Mouse (Mus musculus): Measurements from ENCODE around the gene Nlrc3. TPM values are rescaled to one million over a fixed set of nuclear protein-coding genes. Genes with fewer than 3 reads are reported as not detected.
"Not testable (repeated sequence)": the region's sequence is repeated elsewhere in the genome, so short reads cannot be mapped to it uniquely, and the experiment has no call there.

Nlrc3 gene
- 0.67 and 1.1 TPM in 2 replicates for polyA plus RNA-seq (2014; fragmentation: Nextera tagmentation; extraction: Ambion mirVana)

DNA sequence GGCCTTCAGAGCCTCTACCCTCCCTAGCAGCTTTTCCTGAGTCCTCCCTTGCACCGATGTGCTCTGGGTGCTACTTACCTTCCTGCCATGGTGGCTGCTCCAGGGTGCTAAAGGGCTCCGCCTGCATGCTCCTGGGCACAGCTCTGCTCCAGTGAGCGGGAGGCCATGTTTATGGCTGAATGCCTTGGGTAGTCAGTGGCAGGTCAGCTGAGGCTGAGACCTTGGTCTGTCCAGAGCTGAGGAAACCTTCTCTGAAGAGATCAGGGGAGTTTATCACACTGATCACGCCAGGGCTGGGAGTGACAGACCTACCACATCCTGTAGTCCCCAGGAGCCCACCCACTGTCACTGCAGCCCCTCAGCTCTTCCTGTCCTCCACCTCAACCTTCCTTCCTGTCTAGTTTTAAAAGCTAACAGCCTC, at the start of gene Nlrc3:
TSS of gene Nlrc3 (minus strand) at position 382 of the 421 bp plus-strand sequence.
- Histone ChIP-seq H3K9me3 (ENCODE audit: control insufficient read depth, low read length) (no peaks in the 10 kb centered on the region), H3K4me2 (ENCODE audit: low read depth, low read length) (no peak within 1 kb of the TSS), H3K36me3 (ENCODE audit: control insufficient read depth, insufficient read depth, low read length) (peaks cover 39% of the 10 kb centered on the region), H3K27ac (replicated peaks; ENCODE audit: low read depth, low read length) (no peak within 1 kb of the TSS), H3K9ac (ENCODE audit: low read depth, low read length) (no peak within 1 kb of the TSS), H3K4me3 (ENCODE audit: low read depth, low read length) (no peak within 1 kb of the TSS), H3K4me1 (ENCODE audit: control insufficient read depth, insufficient read depth, low read length) (no peaks in the 10 kb centered on the region), H3K27me3 (replicated peaks; ENCODE audit: control insufficient read depth, insufficient read depth, low read length) (no peaks in the 10 kb centered on the region)
- DNase-seq (ENCODE audit: low spot score): no peak
- no peak for ATAC-seq (ENCODE audit: low read depth)
- 71% methylated on average over 4 of the region's 4 CpGs for WGBS

DNA sequence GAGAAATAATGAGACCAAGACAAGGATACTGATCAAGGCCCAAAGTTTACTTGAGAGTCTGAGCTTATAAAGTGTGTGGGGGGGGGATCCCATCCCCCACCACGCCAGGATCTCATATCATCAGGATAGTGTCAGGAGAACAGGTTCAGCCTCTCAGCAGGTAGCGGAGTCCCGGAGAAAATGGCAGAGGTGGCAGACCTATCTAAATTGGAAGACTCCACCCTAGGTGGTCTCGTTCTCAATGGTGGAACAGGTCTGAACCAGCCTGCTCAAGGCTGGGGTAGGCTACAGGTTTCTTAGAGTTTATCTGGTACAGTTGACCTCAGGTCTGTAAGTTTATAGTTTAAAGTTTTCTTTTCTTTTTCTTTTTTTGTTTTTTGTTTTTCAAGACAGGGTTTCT, 46.3 kb upstream of the Nlrc3 start:
- ATAC-seq (ENCODE audit: low read depth) (no peak), DNase-seq (ENCODE audit: low spot score) (no peak)
- 63% methylated on average over 4 of the region's 4 CpGs for WGBS
- Histone ChIP-seq H3K27ac (replicated peaks; ENCODE audit: low read depth, low read length) (no peak overlapping the region), H3K4me1 (ENCODE audit: control insufficient read depth, insufficient read depth, low read length) (no peaks in the 10 kb centered on the region), H3K9ac (ENCODE audit: low read depth, low read length) (no peak overlapping the region), H3K9me3 (ENCODE audit: control insufficient read depth, low read length) (no peaks in the 10 kb centered on the region), H3K4me3 (ENCODE audit: low read depth, low read length) (no peak overlapping the region), H3K36me3 (ENCODE audit: control insufficient read depth, insufficient read depth, low read length) (no peaks in the 10 kb centered on the region), H3K27me3 (replicated peaks; ENCODE audit: control insufficient read depth, insufficient read depth, low read length) (no peaks in the 10 kb centered on the region), H3K4me2 (ENCODE audit: low read depth, low read length) (no peak overlapping the region)

GRCm38 (mm10) chr16:4021241-4021640, 44.8 kb upstream of the Nlrc3 start:
- Histone ChIP-seq H3K4me1 (ENCODE audit: control insufficient read depth, insufficient read depth, low read length) (no peaks in the 10 kb centered on the region), H3K4me3 (ENCODE audit: low read depth, low read length) (no peak overlapping the region), H3K36me3 (ENCODE audit: control insufficient read depth, insufficient read depth, low read length) (no peaks in the 10 kb centered on the region), H3K27ac (replicated peaks; ENCODE audit: low read depth, low read length) (no peak overlapping the region), H3K9ac (ENCODE audit: low read depth, low read length) (no peak overlapping the region), H3K4me2 (ENCODE audit: low read depth, low read length) (no peak overlapping the region), H3K27me3 (replicated peaks; ENCODE audit: control insufficient read depth, insufficient read depth, low read length) (no peaks in the 10 kb centered on the region), H3K9me3 (ENCODE audit: control insufficient read depth, low read length) (no peaks in the 10 kb centered on the region)
- DNase-seq (ENCODE audit: low spot score) (no peak), ATAC-seq (ENCODE audit: low read depth) (no peak)
- 83% methylated on average over 1 of the region's 1 CpGs for WGBS

GRCm38 (mm10) chr16:4017466-4017865, 41.0 kb upstream of the Nlrc3 start:
- not testable (repeated sequence) for H3K4me2 ChIP-seq (ENCODE audit: low read depth, low read length); ATAC-seq (ENCODE audit: low read depth)

GRCm38 (mm10) chr16:4016786-4017185, 40.4 kb upstream of the Nlrc3 start:
- not testable (repeated sequence) for H3K27ac ChIP-seq (replicated peaks; ENCODE audit: low read depth, low read length); H3K4me2 ChIP-seq (ENCODE audit: low read depth, low read length); H3K9ac ChIP-seq (ENCODE audit: low read depth, low read length); H3K36me3 ChIP-seq (ENCODE audit: control insufficient read depth, insufficient read depth, low read length); ATAC-seq (ENCODE audit: low read depth); H3K4me3 ChIP-seq (ENCODE audit: low read depth, low read length); DNase-seq (ENCODE audit: low spot score); H3K9me3 ChIP-seq (ENCODE audit: control insufficient read depth, low read length); H3K4me1 ChIP-seq (ENCODE audit: control insufficient read depth, insufficient read depth, low read length); H3K27me3 ChIP-seq (replicated peaks; ENCODE audit: control insufficient read depth, insufficient read depth, low read length)
- 77% methylated on average over 17 of the region's 17 CpGs for WGBS

More at GRCm38 (mm10) chr16:4017466-4017865, 41.0 kb upstream of the Nlrc3 start:
- not testable (repeated sequence) for DNase-seq (ENCODE audit: low spot score); H3K9me3 ChIP-seq (ENCODE audit: control insufficient read depth, low read length); H3K4me3 ChIP-seq (ENCODE audit: low read depth, low read length); H3K9ac ChIP-seq (ENCODE audit: low read depth, low read length); H3K4me1 ChIP-seq (ENCODE audit: control insufficient read depth, insufficient read depth, low read length); H3K27ac ChIP-seq (replicated peaks; ENCODE audit: low read depth, low read length); H3K36me3 ChIP-seq (ENCODE audit: control insufficient read depth, insufficient read depth, low read length); H3K27me3 ChIP-seq (replicated peaks; ENCODE audit: control insufficient read depth, insufficient read depth, low read length)
- WGBS: 51% methylated on average over 6 of the region's 6 CpGs

DNA sequence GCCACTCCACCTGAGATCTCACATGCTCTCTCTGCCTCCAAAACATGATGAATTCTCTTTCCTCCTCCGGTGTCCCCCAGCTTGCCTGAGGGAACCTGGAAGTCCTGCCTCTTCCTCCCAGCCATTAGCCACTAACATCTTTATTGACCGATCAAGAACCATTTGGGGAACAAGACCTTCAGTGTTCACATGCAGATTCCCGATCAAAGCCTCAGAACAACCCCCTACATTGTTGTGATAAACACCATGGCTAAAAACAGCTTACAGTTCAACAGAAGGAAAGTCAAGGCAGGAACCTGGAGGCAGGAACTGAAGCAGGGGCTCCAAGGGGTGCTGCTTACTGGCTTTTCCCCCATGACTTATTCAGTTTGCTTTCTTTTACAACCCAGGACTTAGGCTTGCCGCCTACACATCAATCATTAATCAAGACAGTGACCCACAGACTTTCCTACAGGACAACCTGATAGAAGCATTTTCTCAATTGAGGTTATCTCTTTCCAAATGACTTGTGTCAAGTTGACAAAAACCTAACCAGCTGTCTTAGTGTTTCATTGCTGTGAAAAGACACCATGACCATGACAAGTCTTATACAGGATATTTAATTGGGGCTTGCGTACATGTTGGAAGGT, 37.7 kb upstream of the Nlrc3 start:
- no peak overlapping the region for H3K27ac ChIP-seq (replicated peaks; ENCODE audit: low read depth, low read length)
- no peaks in the 10 kb centered on the region for H3K4me1 ChIP-seq (ENCODE audit: control insufficient read depth, insufficient read depth, low read length)
- no peak overlapping the region for H3K9ac ChIP-seq (ENCODE audit: low read depth, low read length)
- no peak for DNase-seq (ENCODE audit: low spot score)
- no peak overlapping the region for H3K4me3 ChIP-seq (ENCODE audit: low read depth, low read length)
- ATAC-seq (ENCODE audit: low read depth): no peak
- H3K27me3 ChIP-seq (replicated peaks; ENCODE audit: control insufficient read depth, insufficient read depth, low read length): no peaks in the 10 kb centered on the region
- 80% methylated on average over 5 of the region's 5 CpGs for WGBS
- H3K36me3 ChIP-seq (ENCODE audit: control insufficient read depth, insufficient read depth, low read length): no peaks in the 10 kb centered on the region
- H3K9me3 ChIP-seq (ENCODE audit: control insufficient read depth, low read length): no peaks in the 10 kb centered on the region
- H3K4me2 ChIP-seq (ENCODE audit: low read depth, low read length): no peak overlapping the region

DNA sequence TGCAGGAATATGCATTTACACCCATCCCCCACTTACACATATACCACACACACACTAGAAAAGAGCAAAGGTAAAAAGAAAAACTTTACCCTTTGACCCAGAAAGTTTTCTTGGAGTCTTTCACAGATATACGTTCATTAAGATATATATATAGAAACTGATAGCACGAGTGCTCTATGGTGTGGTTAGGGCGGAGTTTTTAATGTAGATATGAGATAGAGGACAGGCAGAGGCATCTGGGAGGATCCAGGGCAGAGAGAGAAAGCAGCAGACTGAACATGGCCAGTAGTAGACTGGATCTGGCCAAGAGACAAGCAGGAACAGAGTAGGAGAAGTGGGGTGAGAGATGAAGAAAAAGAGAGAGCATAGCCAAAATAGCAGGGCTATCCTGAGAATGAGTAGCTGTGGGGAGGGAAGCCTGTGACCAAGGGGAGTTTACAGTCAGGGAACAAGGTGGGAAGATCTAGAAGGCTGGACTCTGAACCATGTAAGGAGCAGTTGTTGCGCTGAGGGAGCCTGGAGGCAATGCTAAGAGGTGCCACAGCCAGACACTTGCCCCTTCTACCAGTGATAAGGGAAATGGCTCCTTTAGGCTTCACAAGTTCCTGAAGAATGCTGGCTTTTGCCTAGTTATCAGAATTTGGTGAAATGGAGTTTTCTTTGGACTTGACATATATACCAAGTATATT, 36.6 kb upstream of the Nlrc3 start:
- no peaks in the 10 kb centered on the region for H3K27me3 ChIP-seq (replicated peaks; ENCODE audit: control insufficient read depth, insufficient read depth, low read length)
- H3K9me3 ChIP-seq (ENCODE audit: control insufficient read depth, low read length): no peaks in the 10 kb centered on the region
- no peak overlapping the region for H3K27ac ChIP-seq (replicated peaks; ENCODE audit: low read depth, low read length)
- no peak overlapping the region for H3K4me3 ChIP-seq (ENCODE audit: low read depth, low read length)
- DNase-seq (ENCODE audit: low spot score) (no peak), ATAC-seq (ENCODE audit: low read depth) (no peak)
- H3K9ac ChIP-seq (ENCODE audit: low read depth, low read length): no peak overlapping the region
- H3K4me2 ChIP-seq (ENCODE audit: low read depth, low read length): no peak overlapping the region
- WGBS: 77% methylated on average over 4 of the region's 4 CpGs
- H3K36me3 ChIP-seq (ENCODE audit: control insufficient read depth, insufficient read depth, low read length): no peaks in the 10 kb centered on the region
- no peaks in the 10 kb centered on the region for H3K4me1 ChIP-seq (ENCODE audit: control insufficient read depth, insufficient read depth, low read length)

DNA sequence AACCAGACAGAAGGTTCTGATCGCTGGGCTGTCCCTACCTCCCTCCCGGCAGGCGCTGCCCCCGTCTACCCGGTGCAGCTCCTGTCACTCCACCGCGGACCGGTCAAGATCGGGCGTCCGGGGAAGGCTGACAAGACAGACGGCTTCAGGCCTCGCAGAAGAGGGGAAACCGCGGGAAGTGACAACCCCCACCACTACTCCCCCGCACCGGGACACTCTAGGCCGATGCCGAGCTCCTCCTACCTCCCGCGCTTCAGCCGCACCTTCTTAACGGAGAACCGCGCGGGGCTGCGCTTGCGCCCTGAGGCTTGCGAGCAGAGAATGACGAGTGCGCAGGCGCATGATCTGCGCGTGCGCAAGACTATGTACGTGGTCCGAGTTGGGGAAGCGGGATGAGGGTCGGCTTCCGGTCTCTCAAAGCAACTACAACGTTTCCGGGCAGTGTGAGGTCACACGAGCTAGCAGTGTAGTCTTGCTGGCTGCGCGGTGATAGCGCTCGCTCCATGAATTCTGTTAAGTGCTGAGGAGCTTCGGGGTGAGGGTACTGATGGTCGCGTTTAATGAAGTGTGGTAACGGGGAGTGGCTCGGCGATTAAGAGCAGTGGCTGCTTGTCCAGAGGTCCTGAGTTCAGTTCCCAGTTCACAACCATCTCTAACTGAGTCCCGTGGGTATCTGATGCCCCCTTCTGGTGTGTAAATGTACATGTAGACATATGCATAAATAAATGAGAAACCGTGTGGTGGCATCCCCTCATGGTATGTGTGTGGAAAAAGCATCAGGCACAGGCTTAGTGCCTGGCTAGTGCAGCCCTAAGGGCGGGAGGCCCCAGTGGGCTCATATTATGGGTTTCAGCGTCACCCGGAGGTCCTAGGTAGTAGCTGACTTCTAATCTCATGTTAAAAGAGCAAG, 27.3 kb upstream of the Nlrc3 start, which contains the start of gene Slx4:
TSS of gene Slx4 (minus strand) at position 282 of the 910 bp plus-strand sequence.
- peak; percentile 98 for DNase-seq (ENCODE audit: low spot score)
- Histone ChIP-seq H3K27ac (replicated peaks; ENCODE audit: low read depth, low read length) (peak within 1 kb of the TSS; percentile 86), H3K4me2 (ENCODE audit: low read depth, low read length) (peak within 1 kb of the TSS; percentile 62), H3K9me3 (ENCODE audit: control insufficient read depth, low read length) (0 out of 2 replicates have a peak, but pooled peaks cover 2% of the 10 kb centered on the region), H3K4me3 (ENCODE audit: low read depth, low read length) (peak within 1 kb of the TSS; percentile 58), H3K4me1 (ENCODE audit: control insufficient read depth, insufficient read depth, low read length) (peaks cover 10% of the 10 kb centered on the region), H3K9ac (ENCODE audit: low read depth, low read length) (peak within 1 kb of the TSS; percentile 74), H3K36me3 (ENCODE audit: control insufficient read depth, insufficient read depth, low read length) (peaks cover 29% of the 10 kb centered on the region), H3K27me3 (replicated peaks; ENCODE audit: control insufficient read depth, insufficient read depth, low read length) (no peaks in the 10 kb centered on the region)
- ATAC-seq (ENCODE audit: low read depth): peak; percentile 98
- WGBS: 2% methylated on average over 49 of the region's 58 CpGs
